Mouse (Mus musculus) cerebellum, postnatal 10 days (tissue): ENCODE measurements at regions not wholly inside any gene's neighbourhood (a gene's known extent, or its start where the extent isn't known, plus 50 kb on each side); places are given as distances from the start of the nearest gene placed in this dataset.
A peak's percentile ranks its signal among the peaks of the same experiment; 100 is the strongest.

ENCODE experiments used
- DNase-seq, 2 experiments: peaks; one replicate each; pipeline ENCODE4 v3.0.0; 2021; ENCODE audit warnings: mixed read lengths in 2 of 2

GRCm38 (mm10) chr12:25289381-25289780 is 192.4 kb upstream of the Id2 start:
- no peak for DNase-seq

- no peak for DNase-seq
These were observed 186.9 kb upstream of the Id2 start for GRCm38 (mm10) chr12:25283808-25284207.

GRCm38 (mm10) chr12:25281438-25281837 is 184.5 kb upstream of the Id2 start:
- no peak for DNase-seq

GRCm38 (mm10) chr12:25273631-25274305 is 176.8 kb upstream of the Id2 start:
- no peak for DNase-seq

- DNase-seq, result no peak
These were observed 175.8 kb upstream of the Id2 start for GRCm38 (mm10) chr12:25272752-25273125.

GRCm38 (mm10) chr12:25272114-25272751 is 175.3 kb upstream of the Id2 start:
- DNase-seq, result no peak

GRCm38 (mm10) chr12:25269878-25270277 is 172.9 kb upstream of the Id2 start:
- no peak for DNase-seq

- DNase-seq, result no peak
These were observed 172.2 kb upstream of the Id2 start for GRCm38 (mm10) chr12:25268871-25269850.

GRCm38 (mm10) chr12:25268323-25268722 is 171.4 kb upstream of the Id2 start:
- no peak for DNase-seq

- DNase-seq, result no peak
These were observed 170.7 kb upstream of the Id2 start for GRCm38 (mm10) chr12:25267572-25268115.

GRCm38 (mm10) chr12:25266701-25267571 is 170.0 kb upstream of the Id2 start:
- no peak for DNase-seq

GRCm38 (mm10) chr12:25265560-25266525 is 168.9 kb upstream of the Id2 start:
- DNase-seq, result no peak

GRCm38 (mm10) chr12:25265066-25265465 is 168.1 kb upstream of the Id2 start:
- DNase-seq, result no peak

GRCm38 (mm10) chr12:25264408-25264807 is 167.5 kb upstream of the Id2 start:
- DNase-seq, result no peak

- DNase-seq, result no peak
These were observed 165.5 kb upstream of the Id2 start for GRCm38 (mm10) chr12:25262461-25262860.

GRCm38 (mm10) chr12:25259123-25259522 is 162.2 kb upstream of the Id2 start:
- no peak for DNase-seq

- no peak for DNase-seq
These were observed 159.3 kb upstream of the Id2 start for GRCm38 (mm10) chr12:25256268-25256667.

GRCm38 (mm10) chr12:25254716-25255115 is 157.8 kb upstream of the Id2 start:
- no peak for DNase-seq

GRCm38 (mm10) chr12:25252776-25253510 is 156.0 kb upstream of the Id2 start:
- DNase-seq, result peak in 1 of 2 experiments; percentile 60
